Mouse (Mus musculus): ENCODE measurements around the gene Csnk1d.

DNA sequence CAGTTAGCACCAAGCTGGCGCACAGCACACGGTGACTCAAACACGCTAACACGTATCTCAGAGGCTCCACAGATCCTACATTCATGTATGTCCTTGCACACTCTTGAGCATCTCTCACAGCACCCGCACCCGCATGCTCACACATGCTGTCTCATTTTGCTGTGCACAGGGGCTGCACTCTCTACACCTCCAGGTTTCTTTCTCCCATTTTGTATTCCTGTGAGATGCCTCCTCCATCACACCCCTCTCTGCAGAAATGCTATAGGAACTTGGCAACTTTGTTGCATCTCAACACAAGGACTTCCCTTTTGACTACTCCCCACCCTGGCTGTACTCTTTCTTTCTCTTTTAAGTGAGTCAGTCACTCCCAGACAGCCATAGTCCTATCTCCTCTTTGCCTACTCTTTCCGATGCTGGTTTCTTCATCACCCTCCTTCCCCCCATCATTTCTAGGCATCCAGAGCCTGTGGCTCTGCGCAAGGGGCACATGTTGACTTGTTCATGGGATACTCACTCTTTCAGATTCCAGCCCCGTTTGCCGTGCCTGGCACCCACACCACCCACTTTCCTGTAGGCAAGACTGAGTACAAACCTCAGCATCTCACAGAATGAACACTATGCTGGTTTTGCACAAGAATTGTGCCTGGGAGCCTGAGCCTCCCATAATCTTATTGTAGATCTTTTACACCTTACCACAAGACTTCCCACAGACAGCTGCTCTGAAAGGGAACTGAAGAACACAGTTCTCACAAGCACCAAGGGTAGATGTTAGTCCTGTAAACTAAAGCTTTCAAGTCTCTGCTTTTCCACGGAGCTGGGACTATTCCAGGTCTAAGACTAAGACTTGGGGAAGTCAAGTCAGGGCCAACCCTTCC is 47.5 kb upstream of the Csnk1d start:
- TF ChIP-seq CTCF (IDR thresholded peaks at IDR 0.05; ENCODE audit: low read depth, low read length) (no peak), GATA2 (IDR thresholded peaks at IDR 0.05; ENCODE audit: borderline replicate concordance, low read depth, low read length) (no peak)
